Mouse (Mus musculus) MEL (cell line): ENCODE data around the gene Cacna1s.
A peak's percentile ranks its signal among the peaks of the same experiment; 100 is the strongest.

Experiments
- CHD2 ChIP-seq: IDR thresholded peaks from 2 replicates; pipeline ENCODE4 v1.6.1; 2011; ENCODE audit warnings: low read length, improper control_type of control experiment
- CTCF ChIP-seq, 3 experiments: IDR thresholded peaks in 2 of 3; conservative IDR thresholded peaks in 1 of 3; 2 replicates each; pipeline ENCODE4 v1.5.1; 2011 to 2012; ENCODE audit warnings: low read length in 3 of 3, low read depth in 2 of 3, mild to moderate bottlenecking in 2 of 3, improper control_type of control experiment in 1 of 3, inconsistent platforms in 1 of 3, mixed read lengths in 1 of 3, moderate library complexity in 1 of 3; ENCODE audit not compliant: control insufficient read depth in 1 of 3, insufficient read depth in 1 of 3, poor library complexity in 1 of 3, severe bottlenecking in 1 of 3
- E2F4 ChIP-seq: IDR thresholded peaks from 2 replicates; pipeline ENCODE4 v1.6.1; 2011; ENCODE audit warnings: low read depth, low read length, improper control_type of control experiment, borderline replicate concordance
- EP300 ChIP-seq, 2 experiments: IDR thresholded peaks; 2 replicates each; pipeline ENCODE4 v1.6.1; 2011; ENCODE audit warnings: improper control_type of control experiment in 2 of 2, low read length in 2 of 2, low read depth in 1 of 2, mild to moderate bottlenecking in 1 of 2
- MAZ ChIP-seq: IDR thresholded peaks from 2 replicates; pipeline ENCODE4 v1.6.1; 2012; ENCODE audit warnings: low read depth, mild to moderate bottlenecking, inconsistent platforms, low read length, improper control_type of control experiment
- MXI1 ChIP-seq: IDR thresholded peaks from 2 replicates; pipeline ENCODE4 v1.6.1; 2011; ENCODE audit warnings: mild to moderate bottlenecking, low read depth, low read length, improper control_type of control experiment
- NELFE ChIP-seq: IDR thresholded peaks from 2 replicates; pipeline ENCODE4 v1.6.1; 2011; ENCODE audit warnings: low read depth, low read length, improper control_type of control experiment
- POLR2A ChIP-seq, 2 experiments: IDR thresholded peaks; 2 replicates each; pipeline ENCODE4 v1.6.1; 2011 to 2012; ENCODE audit warnings: low read length in 2 of 2, mild to moderate bottlenecking in 2 of 2, control low read depth in 1 of 2, improper control_type of control experiment in 1 of 2, low read depth in 1 of 2, moderate library complexity in 1 of 2; ENCODE audit not compliant: control insufficient read depth in 1 of 2, insufficient read depth in 1 of 2, poor library complexity in 1 of 2
- SIN3A ChIP-seq: IDR thresholded peaks from 2 replicates; pipeline ENCODE4 v1.6.1; 2012; ENCODE audit warnings: low read length, improper control_type of control experiment, inconsistent platforms
- TAL1 ChIP-seq: IDR thresholded peaks from 2 replicates; pipeline ENCODE4 v1.6.1; 2012; ENCODE audit warnings: mild to moderate bottlenecking, inconsistent platforms, low read length, moderate library complexity, mixed read lengths
- USF2 ChIP-seq, 2 experiments: IDR thresholded peaks; 2 replicates each; pipeline ENCODE4 v1.6.1; 2011 to 2012; ENCODE audit warnings: improper control_type of control experiment in 2 of 2, low read length in 2 of 2, borderline replicate concordance in 1 of 2, inconsistent platforms in 1 of 2, low read depth in 1 of 2, mild to moderate bottlenecking in 1 of 2; ENCODE audit not compliant: insufficient read depth in 1 of 2

GRCm38 (mm10) chr1:136076086-136076485 is 23.5 kb downstream of the Cacna1s start:
- no peak for TF ChIP-seq SIN3A
- no peak for TF ChIP-seq TAL1
- TF ChIP-seq MXI1, result no peak
- no peak for TF ChIP-seq CHD2
- TF ChIP-seq USF2 (IDR thresholded peaks at IDR 0.05; ENCODE audit: borderline replicate concordance in 1 of 2, insufficient read depth in 1 of 2, low read depth in 1 of 2, low read length in 2 of 2), result no peak
- no peak for TF ChIP-seq POLR2A (IDR thresholded peaks at IDR 0.05; ENCODE audit: control insufficient read depth in 1 of 2, insufficient read depth in 1 of 2, low read depth in 1 of 2, low read length in 2 of 2, poor library complexity in 1 of 2)
- no peak for TF ChIP-seq MAZ
- TF ChIP-seq CTCF (IDR thresholded peaks at IDR 0.05 in 2 of 3, conservative IDR thresholded peaks at IDR 0.05 in 1 of 3; ENCODE audit: control insufficient read depth in 1 of 3, insufficient read depth in 1 of 3, low read depth in 2 of 3, low read length in 3 of 3, poor library complexity in 1 of 3, severe bottlenecking in 1 of 3), result peak; percentile 61 to 81 (median 73)
- no peak for TF ChIP-seq E2F4
- TF ChIP-seq EP300 (IDR thresholded peaks at IDR 0.05; ENCODE audit: low read depth in 1 of 2, low read length in 2 of 2), result no peak
- no peak for TF ChIP-seq NELFE
